Mouse (Mus musculus) heart, postnatal 10 days (tissue): ENCODE data around the gene Ranbp1. TPM values are rescaled to one million over a fixed set of nuclear protein-coding genes. Genes with fewer than 3 reads are reported as not detected.
A peak's percentile ranks its signal among the peaks of the same experiment; 100 is the strongest.
"Not testable (repeated sequence)": the region's sequence is repeated elsewhere in the genome, so short reads cannot be mapped to it uniquely, and the experiment has no call there.

Experiments
- DNase-seq, 2 experiments: peaks; one replicate each; pipeline ENCODE4 v3.0.0; 2021
- intact Hi-C: fragments of 180-260 bp; cut with DNase I; formaldehyde crosslinking; loops from one replicate; pipeline ENCODE4 v1.15.1; 2025
- total RNA-seq, 2 experiments: library from RNA; stranded (reverse); gene quantifications; 2 replicates each; pipeline ENCODE4 v1.2.3; 2021

The Ranbp1 gene
- total RNA-seq, result 10 to 100 TPM; 79.1 to 82.9 TPM

DNA sequence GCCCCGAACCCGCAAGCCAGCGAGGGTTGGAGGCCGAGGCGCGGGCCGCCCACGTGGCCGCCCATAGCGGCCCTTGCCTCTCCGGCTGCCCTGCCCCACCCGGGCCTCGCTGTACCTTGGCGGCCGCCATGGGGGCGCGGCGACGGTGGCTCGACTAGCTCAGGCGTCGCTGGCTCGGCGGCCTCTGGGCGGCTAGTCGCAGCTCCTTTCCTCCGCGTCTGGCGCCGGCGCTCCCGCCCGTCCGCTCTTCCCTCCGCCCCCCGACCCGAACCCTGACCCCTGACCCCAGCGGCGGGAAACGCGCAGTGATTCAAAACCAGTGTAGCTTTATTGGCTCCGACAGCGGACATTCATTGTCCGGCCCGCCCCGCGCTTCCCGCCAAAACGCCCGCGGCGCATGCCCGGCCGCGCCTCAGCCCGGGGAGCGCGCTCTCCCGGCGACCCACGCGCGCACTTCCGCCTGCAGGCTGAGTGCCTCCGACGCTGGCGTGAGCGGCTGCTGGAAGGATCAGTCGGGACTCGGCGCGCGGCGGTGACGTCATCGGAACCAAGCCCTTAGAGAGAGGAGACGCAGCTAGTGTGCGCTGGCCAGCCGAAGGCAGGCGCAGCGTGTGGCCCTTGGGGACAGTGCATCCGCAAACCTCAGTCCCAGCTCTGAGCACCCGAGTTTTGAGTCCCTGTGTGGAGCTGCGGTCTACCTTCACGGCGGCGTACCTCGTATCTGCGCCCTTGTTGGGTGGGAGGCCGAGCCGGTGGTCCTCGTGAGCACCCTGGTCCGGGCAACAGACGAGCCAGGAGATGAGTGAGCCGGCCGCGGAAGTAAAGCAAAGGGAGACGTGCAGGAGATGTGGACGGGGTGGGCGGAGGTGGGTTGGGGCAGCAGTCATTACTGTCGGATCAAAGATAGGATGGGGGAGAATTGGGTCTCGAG, at the start of gene Ranbp1, which contains the start of gene Trmt2a:
TSS of gene Ranbp1 (minus strand) at position 300 of the 931 bp plus-strand sequence.
TSS of gene Trmt2a (plus strand) at position 247 of the 931 bp plus-strand sequence.
- intact Hi-C loops, result no loop called here
- DNase-seq, result peak; percentile 99

DNA sequence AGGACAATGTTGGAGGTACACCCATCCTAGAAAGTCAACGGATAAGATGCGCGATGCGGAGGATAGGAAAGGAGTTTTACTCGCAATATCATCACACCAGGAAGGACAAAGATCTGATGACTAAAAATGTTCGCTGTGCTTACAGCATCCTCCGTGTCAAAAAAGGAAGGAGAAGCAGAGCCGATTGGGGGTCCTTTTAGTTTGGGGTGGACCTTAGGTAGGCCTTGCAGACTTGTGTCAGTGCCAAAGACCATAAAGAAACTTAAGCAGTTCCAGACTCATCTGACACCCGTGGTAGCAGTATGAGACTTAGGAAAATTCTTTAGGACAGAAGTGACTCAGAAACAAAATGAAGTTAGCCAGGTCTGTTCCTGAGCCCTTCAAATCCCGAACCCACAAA, 41.1 kb upstream of the Ranbp1 start:
- intact Hi-C loops, DNase-seq: not testable (repeated sequence)

DNA sequence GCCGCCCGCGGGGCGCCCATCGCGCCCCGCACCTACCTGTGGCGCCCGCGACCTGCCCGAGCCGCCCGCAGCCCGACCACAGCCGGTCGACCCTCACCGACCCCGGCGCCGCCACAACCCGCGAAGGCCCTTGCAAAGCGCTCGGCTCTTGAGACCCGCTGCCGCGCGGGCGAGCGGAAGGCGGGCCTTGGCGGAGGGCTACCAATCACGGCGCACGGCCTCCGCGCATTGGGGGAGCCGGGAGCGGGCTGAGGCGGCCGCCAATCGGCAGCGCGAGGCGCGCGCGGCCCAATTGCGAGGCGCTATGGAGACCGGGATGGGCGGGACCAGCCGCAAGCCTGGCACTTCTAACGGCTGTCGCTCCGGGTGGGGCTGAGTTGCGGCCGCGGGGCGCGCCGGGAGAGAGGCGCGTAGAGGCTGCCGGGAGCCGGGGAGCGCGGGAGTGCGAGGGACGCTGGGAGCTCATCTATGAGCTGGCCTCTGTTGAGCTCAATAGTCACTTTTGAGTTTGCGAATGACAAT, 40.6 kb upstream of the Ranbp1 start, which contains the start of gene Dgcr8:
TSS of gene Dgcr8 (minus strand) at position 180 of the 522 bp plus-strand sequence.
- peak; percentile 98 to 99 for DNase-seq
- intact Hi-C loops, result no loop called here

DNA sequence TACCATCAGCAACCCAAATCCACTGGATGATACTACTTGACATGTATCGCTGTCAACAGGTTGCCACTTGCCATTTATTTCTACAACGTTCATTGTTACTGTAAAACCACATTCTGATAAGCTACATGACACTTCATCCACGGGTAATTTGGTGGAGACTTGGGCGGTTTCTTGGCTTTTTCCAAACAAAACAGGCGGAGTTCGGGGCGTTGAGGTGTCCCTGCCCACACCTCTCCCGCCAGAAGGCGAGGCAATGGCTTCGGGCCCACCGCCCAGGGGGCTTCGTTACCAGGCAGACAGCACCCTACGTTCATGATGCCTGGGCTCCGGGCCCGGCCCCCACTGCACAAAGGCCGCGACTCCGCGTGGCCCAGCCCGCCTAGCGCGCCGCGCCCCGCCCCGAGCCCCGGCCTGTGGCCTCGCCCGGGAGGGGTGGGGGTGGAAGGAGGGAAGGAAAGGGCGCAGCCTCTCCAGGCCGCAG, 40.1 kb upstream of the Ranbp1 start:
- DNase-seq, result no peak
- intact Hi-C loops, result no loop called here

DNA sequence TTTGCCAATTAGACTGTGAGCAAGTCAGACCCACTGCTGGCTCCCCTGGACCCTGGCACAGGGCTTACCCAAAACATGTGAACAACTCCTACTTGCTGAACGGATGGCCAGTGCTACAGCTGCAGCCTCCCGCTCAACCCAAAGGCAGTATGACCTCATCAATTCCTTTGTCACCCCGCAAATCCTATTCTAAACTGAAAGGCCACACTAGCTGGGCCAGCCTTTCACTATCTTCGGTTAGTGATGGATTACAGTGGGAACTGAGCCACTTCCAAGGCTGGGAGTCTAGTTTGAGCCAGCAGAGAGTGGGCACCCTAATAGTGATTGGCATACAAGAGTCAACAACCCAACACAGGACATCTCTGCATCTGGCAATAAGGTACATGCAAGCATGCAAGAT, 39.6 kb upstream of the Ranbp1 start:
- peak; percentile 18 to 31 for DNase-seq
- intact Hi-C loops, result no loop called here

DNA sequence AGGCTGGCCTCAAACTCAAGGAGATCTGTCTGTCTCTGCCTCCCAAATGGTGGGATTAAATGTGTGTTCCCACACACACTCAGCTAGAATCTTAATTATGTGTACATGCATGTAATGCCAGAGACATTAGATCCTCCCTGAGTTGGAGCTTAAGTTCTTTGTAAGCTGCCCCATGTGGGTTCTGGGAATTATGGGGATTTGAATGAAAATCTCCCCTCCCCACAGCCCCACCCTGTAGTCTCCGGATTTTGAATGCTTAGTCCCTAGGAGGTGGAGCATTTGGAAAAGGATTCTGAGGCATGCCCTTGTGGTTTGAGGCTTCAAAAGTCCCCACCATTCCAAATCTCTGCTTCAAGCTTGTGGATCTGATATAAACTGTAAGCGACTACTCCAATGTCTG, 26.6 kb upstream of the Ranbp1 start:
- intact Hi-C loops, result no loop called here
- DNase-seq, result no peak

DNA sequence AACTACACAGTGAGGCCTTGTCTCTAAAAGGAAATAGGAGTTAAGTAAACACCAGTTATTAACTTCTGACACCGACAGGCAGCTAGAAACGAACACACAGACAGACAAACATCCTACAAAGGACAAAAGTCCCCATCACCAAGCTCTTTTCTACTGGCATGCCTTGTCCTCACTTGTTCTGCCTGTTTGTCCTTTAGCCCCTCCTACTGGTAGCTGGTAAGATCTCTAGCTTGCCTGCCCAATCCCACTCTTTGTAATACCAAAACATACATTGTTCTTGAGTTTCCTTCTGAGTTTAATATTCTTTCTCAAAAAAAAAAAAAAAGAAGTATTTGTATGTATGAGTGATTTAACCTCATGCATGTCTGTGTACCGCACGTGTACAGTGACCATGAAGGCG, 19.6 kb upstream of the Ranbp1 start:
- DNase-seq, result no peak
- intact Hi-C loops, result no loop called here

DNA sequence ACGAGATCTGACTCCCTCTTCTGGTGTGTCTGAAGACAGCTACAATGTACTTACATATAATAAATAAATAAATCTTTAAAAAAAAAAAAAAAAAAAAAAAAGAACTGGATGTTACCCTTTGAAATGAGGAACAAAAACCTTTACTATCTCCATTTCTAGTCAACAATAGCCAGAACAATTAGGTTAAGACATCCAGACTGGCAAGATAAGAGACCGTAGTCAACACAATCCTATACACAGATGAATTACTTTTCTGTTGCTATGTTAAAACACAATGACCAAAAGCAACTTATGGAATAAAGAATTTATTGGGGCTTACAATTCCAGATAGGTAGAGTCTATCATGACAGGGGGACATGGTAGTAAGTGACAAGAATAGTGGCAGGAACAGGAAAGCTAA, 16.5 kb upstream of the Ranbp1 start:
- intact Hi-C loops, result no loop called here
- no peak for DNase-seq

DNA sequence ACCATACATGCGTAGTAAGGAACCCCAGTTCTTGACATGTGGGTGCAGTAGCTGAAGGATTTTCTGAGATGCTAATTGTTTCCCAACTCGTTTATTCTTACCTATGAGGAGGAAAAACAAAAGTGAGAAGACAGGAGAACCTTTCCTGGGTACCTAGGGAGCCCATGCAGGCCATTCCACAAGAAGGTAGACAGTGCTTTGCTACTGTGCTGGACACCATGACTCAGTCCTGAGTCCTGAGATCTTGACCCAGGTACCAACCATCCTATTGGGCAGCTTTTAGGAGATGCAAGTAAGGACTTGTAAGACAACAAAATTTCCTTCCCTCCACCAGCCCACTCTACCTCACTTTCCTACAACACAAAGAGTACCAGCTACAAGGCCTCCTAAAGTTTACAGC, 9.7 kb upstream of the Ranbp1 start, which contains the start of gene Gm49776:
TSS of gene Gm49776 (minus strand) at position 101 of the 400 bp plus-strand sequence.
- intact Hi-C loops, result no loop called here

DNA sequence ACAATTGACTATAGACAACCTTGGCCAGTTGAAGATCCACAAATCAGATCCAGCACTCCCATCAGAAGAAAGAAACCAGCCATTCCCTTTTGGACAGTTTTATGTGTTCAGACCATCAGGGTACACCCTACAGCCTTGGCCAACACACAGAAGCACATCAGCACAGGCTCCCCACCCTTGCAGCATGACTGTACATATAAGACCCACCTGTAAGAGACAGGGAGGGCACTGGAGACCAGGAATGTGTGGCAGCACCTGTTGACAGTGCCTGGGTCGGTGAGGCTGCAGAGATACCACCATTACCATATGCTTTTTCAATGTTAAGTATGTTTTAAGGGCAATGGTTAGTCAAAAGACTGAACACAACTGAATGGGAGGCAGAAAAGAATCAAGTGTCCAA, 5.3 kb upstream of the Ranbp1 start:
- DNase-seq, result no peak
- intact Hi-C loops, result no loop called here

More for the DNA sequence above, 9.7 kb upstream of the Ranbp1 start, which contains the start of gene Gm49776:
- no peak for DNase-seq

DNA sequence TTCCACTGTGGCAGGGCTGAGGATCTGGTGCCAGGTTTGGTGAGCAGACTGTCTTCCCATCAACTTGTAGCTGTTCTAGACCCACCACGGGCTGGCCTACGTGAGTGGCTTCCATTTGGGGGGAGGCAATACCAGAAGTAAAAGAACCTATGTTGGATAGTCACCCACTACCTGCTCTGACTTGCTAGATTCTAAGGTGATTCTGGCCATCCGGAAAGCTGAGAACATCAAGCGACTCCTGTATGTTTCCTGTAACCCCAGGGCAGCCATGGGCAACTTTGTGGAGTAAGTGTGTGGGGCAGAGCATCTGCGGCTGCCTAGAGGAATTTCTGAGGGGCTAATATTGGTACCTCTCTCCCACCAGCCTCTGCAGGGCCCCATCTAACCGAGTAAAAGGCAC, 4.2 kb upstream of the Ranbp1 start:
- no peak for DNase-seq
- intact Hi-C loops, result no loop called here

DNA sequence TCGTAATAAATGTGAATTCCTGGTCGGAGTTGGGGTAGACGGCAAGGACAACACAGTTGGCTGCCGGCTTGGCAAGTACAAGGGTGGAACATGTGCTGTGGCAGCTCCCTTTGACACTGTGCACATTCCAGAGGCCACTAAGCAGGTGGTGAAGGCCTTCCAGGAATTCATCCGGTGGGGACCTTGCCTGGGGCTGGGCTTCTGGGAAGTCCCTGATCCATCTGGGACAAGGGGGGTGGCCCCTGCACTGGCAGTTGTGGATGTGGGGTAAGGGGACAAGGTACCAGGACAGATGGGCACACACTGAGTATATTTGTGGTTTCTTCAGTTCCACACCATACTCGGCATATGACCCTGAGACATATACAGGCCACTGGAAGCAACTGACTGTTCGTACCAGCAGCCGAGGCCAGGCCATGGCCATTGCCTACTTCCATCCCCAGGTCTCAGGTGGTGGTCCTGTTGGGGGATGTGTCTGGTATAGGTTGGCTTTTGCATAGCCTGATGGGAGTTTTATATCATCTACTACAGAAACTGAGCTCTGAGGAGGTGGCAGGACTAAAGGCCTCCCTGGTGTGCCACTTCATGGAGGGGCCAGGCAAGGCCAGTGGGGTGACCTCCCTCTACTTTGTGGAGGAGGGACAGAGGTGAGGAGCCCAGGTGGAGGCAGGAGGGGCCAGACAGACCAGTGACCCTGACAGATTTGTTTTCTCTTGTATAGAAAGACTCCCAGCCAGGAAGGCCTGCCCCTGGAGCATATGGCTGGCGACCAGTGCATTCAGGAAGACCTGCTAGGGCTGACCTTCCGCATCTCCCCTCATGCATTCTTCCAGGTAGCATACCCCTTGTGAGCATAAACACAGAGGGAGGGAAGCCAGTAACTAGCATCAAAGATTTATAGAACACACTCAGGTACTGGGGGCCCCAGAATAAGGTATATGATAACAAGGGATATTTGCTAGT, 2.6 kb upstream of the Ranbp1 start:
- DNase-seq, result no peak
- intact Hi-C loops, result loop anchor here (2.0 kb wide), 1 partner anchor 36 kb away; no protein-coding TSS in a partner anchor

DNA sequence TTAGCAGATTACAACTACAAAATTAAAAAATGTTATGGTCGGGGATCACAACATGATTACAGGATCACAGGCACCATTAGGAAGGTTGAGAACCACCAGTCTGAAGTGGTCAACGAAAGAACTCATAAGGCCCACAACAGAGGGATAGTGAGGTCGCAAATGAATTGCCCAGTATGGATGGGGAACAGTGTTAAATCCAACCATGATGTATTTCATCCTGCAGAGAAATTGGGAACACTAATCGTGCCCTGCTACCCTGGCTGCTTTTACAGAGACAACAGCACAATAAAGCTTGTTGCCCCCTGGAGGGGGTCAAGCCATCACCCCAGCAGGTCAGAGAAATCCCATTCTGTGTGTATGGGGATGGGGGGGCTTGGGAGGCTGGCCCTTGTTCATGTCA, 1.7 kb upstream of the Ranbp1 start:
- intact Hi-C loops, result loop anchor here (2.0 kb wide), 1 partner anchor 37 kb away; no protein-coding TSS in a partner anchor
- no peak for DNase-seq

DNA sequence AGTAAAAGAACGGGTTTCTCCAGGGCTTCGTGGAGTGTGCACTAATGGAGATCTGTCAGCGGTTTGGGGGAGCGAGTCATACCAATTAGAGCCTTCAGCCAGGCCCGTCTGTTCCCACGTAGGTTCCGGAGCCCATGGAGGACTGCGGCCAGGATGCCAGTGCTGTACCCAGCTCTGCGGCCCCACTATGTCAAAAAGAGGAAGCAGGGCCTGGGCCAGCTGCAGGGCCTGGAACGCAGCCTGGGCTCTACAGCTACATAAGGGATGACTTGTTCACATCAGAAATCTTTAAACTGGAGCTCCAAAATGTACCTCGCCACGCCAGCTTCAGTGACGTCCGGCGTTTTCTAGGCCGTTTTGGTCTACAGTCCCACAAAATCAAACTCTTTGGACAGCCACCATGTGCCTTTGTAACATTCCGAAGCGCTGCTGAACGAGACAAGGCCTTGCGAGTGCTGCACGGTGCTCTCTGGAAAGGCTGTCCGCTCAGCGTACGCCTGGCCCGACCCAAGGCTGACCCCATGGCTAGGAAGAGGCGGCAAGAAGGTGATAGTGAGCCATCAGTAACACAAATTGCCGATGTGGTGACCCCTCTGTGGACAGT, 934 bp upstream of the Ranbp1 start:
- peak; percentile 55 to 61 for DNase-seq
- intact Hi-C loops, result no loop called here

DNA sequence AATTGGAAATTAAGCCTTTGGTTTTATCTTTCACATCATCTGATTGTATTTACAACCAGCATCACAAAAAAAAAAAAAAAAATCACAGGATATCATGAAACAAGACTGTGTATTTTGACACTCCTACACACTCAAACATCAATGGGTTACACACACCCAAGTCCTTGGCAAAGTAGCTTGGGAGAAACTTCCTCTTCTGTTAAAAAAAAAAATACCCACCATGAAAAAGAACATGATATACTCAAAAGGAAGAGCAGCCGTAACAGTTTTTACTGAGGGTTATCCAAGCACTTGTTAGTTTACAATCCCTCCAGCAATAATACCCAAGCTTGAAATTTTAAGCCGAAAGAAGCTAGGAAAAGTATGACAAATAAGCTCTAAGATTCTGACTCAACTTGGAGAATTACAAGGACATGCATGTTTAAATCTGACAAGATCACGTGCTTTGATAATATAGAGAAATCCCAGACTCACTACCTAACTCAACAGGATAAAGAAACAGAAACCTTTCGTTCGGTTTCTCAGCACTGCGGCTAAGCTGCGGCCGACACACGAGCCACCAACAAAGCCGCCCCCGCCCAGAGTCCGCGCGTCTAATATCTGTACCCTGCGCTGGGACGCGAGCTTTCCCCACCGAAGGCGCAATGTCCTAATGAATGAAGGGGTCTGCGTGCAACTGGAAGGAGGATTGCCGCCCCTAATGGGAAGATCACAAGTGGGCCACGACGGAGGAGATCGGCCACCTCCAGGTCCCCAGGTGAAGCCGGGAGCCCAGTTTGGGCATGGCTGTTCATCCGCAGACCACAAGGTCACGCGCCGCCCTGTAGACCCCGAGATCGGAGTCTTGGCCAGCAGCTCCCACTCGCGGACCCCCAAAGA, 772 bp downstream of the Ranbp1 start:
- DNase-seq, result no peak
- intact Hi-C loops, result no loop called here

DNA sequence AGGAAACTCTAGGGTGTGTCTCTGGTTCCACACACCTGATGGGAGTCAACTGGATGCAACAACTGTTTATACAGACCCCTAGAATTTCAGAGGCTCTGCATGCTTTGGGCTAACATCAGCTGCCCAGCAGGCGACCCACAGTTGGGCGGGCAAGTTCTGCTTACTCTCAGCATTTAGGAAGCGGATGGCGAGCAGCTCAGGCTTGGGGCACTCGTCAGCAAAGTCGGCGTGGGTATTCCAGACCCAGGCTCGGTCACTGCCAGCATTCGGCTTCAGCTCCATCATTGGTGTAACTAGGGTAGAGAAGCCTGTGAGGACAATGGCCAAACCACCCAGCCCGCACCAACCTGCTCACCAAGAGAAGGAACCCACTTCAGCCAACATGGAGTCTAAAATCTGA, 7.0 kb downstream of the Ranbp1 start:
- intact Hi-C loops, result no loop called here
- DNase-seq, result no peak

DNA sequence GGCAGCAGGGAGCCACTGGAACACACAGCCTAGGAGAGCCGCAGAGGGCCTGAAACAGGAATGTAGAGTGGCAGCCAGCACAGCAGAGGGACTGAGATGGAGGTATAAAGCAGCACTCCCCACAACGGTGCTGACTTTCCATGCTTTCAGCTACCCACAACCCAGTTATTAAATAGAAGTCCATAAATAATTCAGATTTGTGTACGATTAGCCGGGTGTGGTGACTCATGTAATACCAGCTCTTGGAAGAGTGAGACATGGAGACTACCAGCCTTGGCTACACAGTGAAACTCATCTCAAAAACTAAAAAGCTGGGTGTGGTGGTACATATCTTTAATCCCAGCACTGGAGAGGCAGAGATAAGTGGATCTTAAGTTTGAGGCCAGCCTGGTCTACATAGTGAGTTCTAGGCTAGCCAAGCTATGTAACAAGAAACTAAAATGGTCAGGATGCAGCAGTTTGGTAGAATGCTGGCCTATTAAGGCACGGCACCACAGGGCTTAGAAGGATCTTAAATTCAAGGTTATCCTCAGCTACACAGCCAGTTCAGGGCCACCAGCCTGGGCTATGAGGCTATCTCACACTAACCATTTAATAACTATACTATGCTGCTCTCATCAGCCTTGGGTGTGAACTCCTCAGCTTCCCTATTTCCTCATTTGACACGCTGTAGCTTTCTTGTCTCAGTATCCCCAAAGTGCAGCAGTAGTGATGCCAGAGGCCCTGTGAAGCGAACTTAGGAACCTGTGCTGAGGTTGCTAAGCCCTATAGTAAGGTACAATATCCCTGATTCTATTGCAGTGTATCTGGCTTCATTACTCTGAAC, 11.6 kb downstream of the Ranbp1 start:
- DNase-seq, result no peak
- intact Hi-C loops, result no loop called here

DNA sequence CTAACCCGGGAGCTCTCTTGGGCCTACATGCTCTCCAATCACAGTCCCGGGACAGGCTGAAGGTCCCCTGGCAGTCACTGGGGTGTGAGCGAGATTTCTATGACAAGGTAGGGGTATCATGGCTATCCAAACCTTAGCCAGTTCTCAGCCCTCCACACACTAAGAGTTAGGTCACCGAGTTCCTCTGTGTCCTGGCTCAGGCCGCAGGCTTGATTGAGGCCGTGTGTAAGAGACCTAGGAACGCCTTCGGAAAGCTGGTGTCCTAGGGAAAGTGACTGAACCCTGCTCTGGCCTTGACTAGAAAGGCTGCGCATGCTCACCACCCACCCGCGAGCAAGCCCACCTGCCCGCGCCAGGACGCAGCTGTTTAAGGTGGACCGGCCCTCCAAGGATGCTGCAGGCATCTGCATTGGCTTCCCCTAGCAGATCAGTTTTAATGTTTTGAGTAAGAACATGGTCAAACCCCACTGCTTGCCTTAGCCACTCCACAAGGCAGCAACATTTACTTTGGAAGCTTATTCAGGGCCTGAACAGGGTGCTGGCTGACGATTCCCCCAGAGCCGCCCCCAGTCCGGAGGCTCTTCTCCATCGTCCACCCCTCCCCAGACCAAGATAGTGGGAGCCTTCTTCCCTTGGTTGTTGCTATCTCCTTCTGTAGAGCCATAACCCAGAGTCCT, 13.0 kb downstream of the Ranbp1 start:
- intact Hi-C loops, result no loop called here
- peak; percentile 81 to 85 for DNase-seq
